Mouse (Mus musculus) cerebellum, postnatal 10 days (tissue): ENCODE measurements at regions not wholly inside any gene's neighbourhood (a gene's known extent, or its start where the extent isn't known, plus 50 kb on each side); places are given as distances from the start of the nearest gene placed in this dataset.
A peak's percentile ranks its signal among the peaks of the same experiment; 100 is the strongest.

Experiments
- DNase-seq, 2 experiments: peaks; one replicate each; pipeline ENCODE4 v3.0.0; 2021; ENCODE audit warnings: mixed read lengths in 2 of 2

GRCm38 (mm10) chr15:15946280-15947110 is 782.1 kb upstream of the Cdh9 start:
- DNase-seq, result no peak

GRCm38 (mm10) chr15:15959411-15959810 is 769.1 kb upstream of the Cdh9 start:
- DNase-seq, result no peak

- no peak for DNase-seq
Observed at GRCm38 (mm10) chr15:15968518-15968917, 760.0 kb upstream of the Cdh9 start.

GRCm38 (mm10) chr15:15976788-15977187 is 751.8 kb upstream of the Cdh9 start:
- DNase-seq, result peak; percentile 41 to 47
